Mouse (Mus musculus) limb, embryonic 12.5 days (tissue): ENCODE measurements around the gene Pgls. TPM values are rescaled to one million over a fixed set of nuclear protein-coding genes. Genes with fewer than 3 reads are reported as not detected.

ENCODE experiments used
- ATAC-seq: fragments of 200-750 bp; cut with Nextera tagmentation; 2 replicates; pipeline ENCODE4 v1.8.0; 2017; ENCODE audit warnings: low read depth, moderate TSS enrichment; ENCODE audit not compliant: insufficient number of reproducible peaks, insufficient read depth, low FRiP score, low TSS enrichment
- H3K27ac ChIP-seq: fragments of 300-500 bp; sonication (generic); 2 replicates; pipeline ENCODE4 v1.5.1; 2016; ENCODE audit warnings: mild to moderate bottlenecking, moderate library complexity
- H3K27me3 ChIP-seq: fragments of 300-500 bp; sonication (generic); 2 replicates; pipeline ENCODE4 v1.6.1; 2016; ENCODE audit warnings: mild to moderate bottlenecking, moderate library complexity
- H3K36me3 ChIP-seq: fragments of 300-500 bp; sonication (generic); 2 replicates; pipeline ENCODE4 v1.6.1; 2016; ENCODE audit warnings: mild to moderate bottlenecking, moderate library complexity
- H3K4me1 ChIP-seq: fragments of 300-500 bp; sonication (generic); replicated peaks from 2 replicates; pipeline ENCODE4 v1.6.1; 2016
- H3K4me2 ChIP-seq: fragments of 300-500 bp; sonication (generic); 2 replicates; pipeline ENCODE4 v1.6.1; 2016; ENCODE audit warnings: mild to moderate bottlenecking, moderate library complexity
- H3K4me3 ChIP-seq: fragments of 300-500 bp; sonication (generic); replicated peaks from 2 replicates; pipeline ENCODE4 v1.5.1; 2016; ENCODE audit warnings: mild to moderate bottlenecking
- H3K9ac ChIP-seq: fragments of 300-500 bp; sonication (generic); replicated peaks from 2 replicates; pipeline ENCODE4 v1.6.1; 2016; ENCODE audit warnings: mild to moderate bottlenecking, moderate library complexity
- H3K9me3 ChIP-seq: fragments of 300-500 bp; sonication (generic); 2 replicates; pipeline ENCODE4 v1.6.1; 2016; ENCODE audit warnings: mild to moderate bottlenecking, moderate library complexity
- WGBS: fragments of 180-500 bp; shearing (Covaris S2); methylation state at CpG from one replicate; pipeline ENCODE4 v1.1.7; 2016; 5-methylcytosine and 5-hydroxymethylcytosine counted together
- polyA plus RNA-seq: library from polyadenylated mRNA; unstranded; fragments of >200 nt; fragmentation: Nextera tagmentation; extraction: Ambion mirVana; gene quantifications from 2 replicates; pipeline ENCODE4 v1.2.1, GENCODE M21; 2016

The Pgls gene
- polyA plus RNA-seq, 1 experiment from 2014 or later, result 243 TPM

DNA sequence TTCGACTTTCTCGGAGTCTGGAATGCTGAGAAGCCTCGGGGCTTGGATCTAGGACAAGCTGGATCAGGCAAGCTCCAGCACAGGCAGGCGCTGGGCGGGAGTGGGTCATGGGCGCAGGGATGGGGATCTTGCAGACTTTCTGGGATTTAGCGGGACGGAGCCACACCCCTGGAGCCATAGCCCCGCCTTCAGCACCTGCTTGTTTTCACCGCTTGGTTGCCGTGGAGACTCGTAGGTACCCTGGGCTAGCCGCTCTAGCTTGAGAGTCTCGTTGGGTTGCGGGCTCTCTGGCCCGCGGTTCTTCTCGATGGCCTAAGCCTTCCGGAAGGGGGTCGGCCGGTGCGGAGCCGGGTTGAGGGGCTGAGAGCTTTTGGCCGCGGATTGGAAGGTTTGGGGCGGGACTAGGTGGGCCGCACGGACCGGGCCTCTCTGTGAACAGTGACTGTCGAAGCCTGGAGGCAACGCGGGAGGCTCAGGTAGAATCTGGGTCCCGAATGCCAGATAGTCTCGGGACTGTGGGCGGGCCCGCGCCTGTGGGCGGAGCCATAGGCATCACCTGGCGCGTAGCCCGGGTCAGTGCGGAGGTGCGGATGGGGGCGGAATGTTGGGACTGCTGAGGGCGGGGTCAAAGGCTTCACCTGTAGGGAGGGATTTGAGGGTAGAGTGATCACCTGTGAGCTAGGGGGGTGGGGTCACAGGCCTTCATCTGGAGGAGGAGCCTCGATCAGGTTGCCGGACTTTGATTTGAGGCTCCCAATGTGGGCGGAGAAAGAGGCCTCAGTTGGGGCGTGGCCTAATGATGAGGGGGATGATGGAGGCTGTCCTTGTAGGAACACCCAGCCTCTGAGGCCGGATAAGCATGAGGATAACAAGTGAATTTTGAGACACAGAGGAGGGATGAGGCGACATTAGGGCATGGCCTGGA lies 22.3 kb upstream of the Pgls start:
- no peaks in the 10 kb centered on the region for H3K36me3 ChIP-seq
- ATAC-seq, result peak; percentile 69
- H3K4me1 ChIP-seq, result peaks cover 29% of the 10 kb centered on the region
- under 1% methylated on average over 51 of the region's 51 CpGs for WGBS
- peaks cover 42% of the 10 kb centered on the region for H3K27me3 ChIP-seq
- H3K4me2 ChIP-seq, result peak overlapping the region; percentile 87
- peak overlapping the region; percentile 64 for H3K4me3 ChIP-seq
- H3K27ac ChIP-seq, result peak overlapping the region; percentile 87
- H3K9ac ChIP-seq, result peak overlapping the region; percentile 50; the same call in 1 of the 2 replicates
- H3K9me3 ChIP-seq, result no peaks in the 10 kb centered on the region

DNA sequence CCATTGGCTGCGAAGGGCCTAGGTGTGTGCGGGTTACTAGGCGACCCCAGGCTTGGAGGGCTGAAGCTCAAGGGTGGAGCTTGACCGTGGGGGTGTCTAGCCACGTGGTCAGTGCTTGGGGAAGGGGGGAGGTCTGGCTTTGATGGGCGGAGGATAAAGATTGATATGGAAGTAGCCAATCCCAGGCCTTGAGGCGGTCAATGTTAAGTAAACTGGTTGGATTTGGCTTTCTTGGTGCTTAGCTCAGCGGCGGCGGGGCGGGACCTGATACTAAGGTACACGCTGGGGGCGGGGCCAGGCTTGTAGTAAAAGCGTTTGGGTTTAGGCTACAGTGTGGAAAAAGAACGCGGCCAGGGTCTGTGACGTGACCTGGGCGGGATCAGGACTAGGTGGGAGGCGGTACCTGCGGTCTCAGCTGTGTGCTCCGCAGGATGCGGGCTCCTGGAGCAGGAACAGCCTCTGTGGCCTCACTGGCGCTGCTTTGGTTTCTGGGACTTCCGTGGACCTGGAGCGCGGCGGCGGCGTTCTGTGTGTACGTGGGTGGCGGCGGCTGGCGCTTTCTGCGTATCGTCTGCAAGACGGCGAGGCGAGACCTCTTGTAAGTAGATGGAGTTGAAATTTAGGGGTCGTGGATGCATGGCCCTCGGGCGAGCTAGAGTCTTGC lies 21.6 kb upstream of the Pgls start:
- Histone ChIP-seq H3K4me2 (peak overlapping the region; percentile 87), H3K27ac (peak overlapping the region; percentile 87), H3K36me3 (no peaks in the 10 kb centered on the region), H3K9me3 (no peaks in the 10 kb centered on the region), H3K4me3 (peak overlapping the region; percentile 64), H3K4me1 (peaks cover 29% of the 10 kb centered on the region), H3K27me3 (peaks cover 36% of the 10 kb centered on the region), H3K9ac (peak overlapping the region; percentile 73)
- peak; percentile 89 for ATAC-seq
- 1% methylated on average over 41 of the region's 41 CpGs for WGBS

DNA sequence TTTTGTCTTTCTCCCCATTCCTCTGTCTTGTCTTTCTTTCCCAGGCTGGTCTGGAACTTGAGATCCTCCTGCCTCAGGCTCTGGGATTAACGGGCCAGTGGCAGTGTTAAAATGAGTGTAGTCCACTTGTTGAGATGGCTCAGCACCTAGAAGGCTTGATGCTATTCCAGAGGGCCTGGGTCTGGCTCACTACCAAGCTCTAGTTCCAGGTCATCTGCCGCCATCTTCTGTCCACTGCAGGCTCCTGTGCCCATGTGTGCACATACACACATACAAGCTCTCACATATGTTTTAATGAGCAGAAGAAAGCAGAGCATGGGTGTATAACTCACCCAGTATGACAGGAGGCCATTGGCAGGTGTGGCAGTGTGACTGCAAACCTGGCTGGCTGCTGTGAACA lies 19.9 kb upstream of the Pgls start:
- no peaks in the 10 kb centered on the region for H3K36me3 ChIP-seq
- ATAC-seq, result no peak
- no peak overlapping the region for H3K9ac ChIP-seq
- H3K4me2 ChIP-seq, result 0 out of 2 replicates have a peak overlapping the region, but pooled peaks have one; percentile 87
- peaks cover 23% of the 10 kb centered on the region for H3K27me3 ChIP-seq
- 85% methylated on average over 2 of the region's 2 CpGs for WGBS
- peaks cover 29% of the 10 kb centered on the region for H3K4me1 ChIP-seq
- no peak overlapping the region for H3K27ac ChIP-seq
- no peaks in the 10 kb centered on the region for H3K9me3 ChIP-seq
- no peak overlapping the region for H3K4me3 ChIP-seq

DNA sequence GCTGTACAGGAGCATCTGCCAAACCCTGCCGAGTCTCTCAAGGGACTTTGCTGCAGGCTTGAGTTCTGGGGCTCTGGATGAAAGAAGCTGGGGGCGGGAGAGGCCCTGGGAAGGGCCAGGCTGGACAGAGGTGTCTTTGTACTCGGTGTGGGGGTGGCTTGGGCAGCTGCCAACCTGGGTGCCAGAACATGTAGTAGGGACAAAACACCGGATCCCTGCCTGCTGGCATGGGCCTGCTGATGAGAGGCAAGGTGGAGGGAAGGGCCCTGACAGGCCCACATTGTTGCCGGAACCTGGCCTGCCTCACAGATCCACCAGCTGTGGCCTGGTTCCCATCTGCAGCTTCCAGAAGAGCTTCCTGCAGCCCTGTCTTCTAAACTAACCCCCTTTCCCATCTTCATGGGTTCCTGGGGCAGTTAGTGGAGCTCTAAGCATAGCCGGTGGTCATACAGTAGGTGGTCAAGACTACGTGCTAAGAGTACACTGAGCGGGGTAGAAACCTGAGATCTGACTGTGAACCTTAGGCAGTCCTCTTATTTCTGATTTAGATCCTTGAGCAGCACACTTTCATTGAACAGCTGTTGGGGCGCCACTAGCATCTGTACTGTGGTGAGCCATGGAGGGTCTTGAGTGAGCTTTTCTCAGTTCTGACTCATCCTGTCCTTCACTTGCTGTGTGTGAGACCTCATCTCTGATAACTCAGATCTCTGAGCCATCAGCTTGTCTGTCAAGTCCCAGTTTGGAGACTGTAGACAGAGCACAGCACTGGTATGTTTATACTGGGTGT lies 18.9 kb upstream of the Pgls start:
- 78% methylated on average over 9 of the region's 9 CpGs for WGBS
- H3K9me3 ChIP-seq, result no peaks in the 10 kb centered on the region
- peak overlapping the region; percentile 66 for H3K27ac ChIP-seq
- 0 out of 2 replicates have a peak overlapping the region, but pooled peaks have one; percentile 10 for H3K4me2 ChIP-seq
- H3K9ac ChIP-seq, result peak overlapping the region; percentile 28; the same call in 1 of the 2 replicates
- peaks cover 13% of the 10 kb centered on the region for H3K27me3 ChIP-seq
- H3K36me3 ChIP-seq, result no peaks in the 10 kb centered on the region
- peaks cover 29% of the 10 kb centered on the region for H3K4me1 ChIP-seq
- no peak overlapping the region for H3K4me3 ChIP-seq
- ATAC-seq, result no peak

DNA sequence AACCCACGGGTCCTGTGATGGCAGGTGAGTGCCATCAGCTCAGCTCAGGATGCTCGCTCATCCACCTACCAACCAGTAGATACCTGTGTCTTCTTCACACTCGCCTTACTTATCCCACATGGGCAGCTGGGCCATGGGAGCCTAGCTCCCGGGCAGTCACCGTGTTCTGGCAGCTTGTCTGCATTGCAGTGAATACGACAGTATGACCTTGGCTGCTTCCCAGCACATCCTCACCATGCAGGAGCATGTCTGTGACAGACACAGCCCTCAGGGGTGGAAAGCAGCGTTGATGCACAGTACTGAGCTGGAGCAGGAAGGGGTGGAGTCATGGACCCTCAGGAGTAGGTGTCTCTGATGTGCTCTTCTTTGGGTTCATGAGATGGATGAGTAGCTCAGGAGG lies 17.6 kb upstream of the Pgls start:
- H3K4me3 ChIP-seq, result no peak overlapping the region
- no peak overlapping the region for H3K27ac ChIP-seq
- H3K4me1 ChIP-seq, result peaks cover 19% of the 10 kb centered on the region
- no peaks in the 10 kb centered on the region for H3K9me3 ChIP-seq
- H3K27me3 ChIP-seq, result no peaks in the 10 kb centered on the region
- no peak overlapping the region for H3K9ac ChIP-seq
- ATAC-seq, result no peak
- WGBS, result 74% methylated on average over 7 of the region's 7 CpGs
- H3K4me2 ChIP-seq, result no peak overlapping the region
- H3K36me3 ChIP-seq, result no peaks in the 10 kb centered on the region

DNA sequence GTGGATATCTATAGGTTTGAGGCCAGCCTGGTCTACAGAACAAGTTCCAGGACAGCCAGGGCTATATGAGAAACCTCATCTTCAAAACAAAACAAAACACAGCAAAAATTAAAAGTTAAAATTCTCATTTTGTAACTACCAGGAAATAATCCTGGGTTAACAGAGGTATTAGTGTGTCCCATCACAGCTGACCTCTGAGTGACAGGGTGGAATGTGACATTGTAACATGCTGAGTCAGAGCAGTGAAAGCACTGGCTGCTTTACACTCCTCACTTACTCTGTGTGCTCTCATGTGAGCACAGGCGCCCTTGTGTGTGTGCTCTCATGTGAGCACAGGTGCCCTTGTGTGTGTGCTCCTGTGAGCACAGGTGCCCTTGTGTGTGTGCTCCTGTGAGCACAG lies 17.0 kb upstream of the Pgls start:
- Histone ChIP-seq H3K27me3 (no peaks in the 10 kb centered on the region; the same call in 1 of the 2 replicates), H3K9ac (no peak overlapping the region), H3K36me3 (no peaks in the 10 kb centered on the region; the same call in 1 of the 2 replicates), H3K4me3 (no peak overlapping the region), H3K4me2 (no peak overlapping the region), H3K27ac (no peak overlapping the region), H3K9me3 (no peaks in the 10 kb centered on the region), H3K4me1 (peaks cover 19% of the 10 kb centered on the region)
- no peak for ATAC-seq
- WGBS, result 60% methylated on average over 1 of the region's 1 CpGs

DNA sequence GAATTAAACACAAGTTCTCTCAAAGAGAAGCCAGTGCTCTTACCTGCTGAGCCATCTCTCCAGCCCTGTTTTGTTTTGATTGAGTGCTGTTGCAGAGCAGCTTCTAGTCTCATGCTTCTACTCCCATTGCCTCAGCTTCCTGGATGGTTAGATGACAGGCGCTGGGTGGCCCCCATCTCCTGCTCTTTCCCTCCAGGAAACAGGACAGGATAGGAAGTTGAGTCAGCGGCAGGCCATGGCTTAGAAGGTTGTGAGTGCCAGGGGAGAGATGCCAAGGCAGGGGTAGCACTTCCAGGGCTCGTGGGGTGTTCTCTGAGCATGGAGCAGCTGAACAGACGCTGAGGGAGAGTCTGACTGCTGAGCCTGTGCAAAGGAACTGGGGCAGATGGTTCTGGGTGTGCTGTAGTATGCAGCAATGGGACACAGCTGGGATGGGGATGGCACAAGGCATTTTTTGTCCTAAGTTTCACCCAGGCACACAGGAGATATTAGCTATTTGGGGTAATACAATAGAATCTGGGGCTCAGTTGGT lies 14.1 kb upstream of the Pgls start:
- Histone ChIP-seq H3K4me2 (no peak overlapping the region), H3K27me3 (no peaks in the 10 kb centered on the region; the same call in 1 of the 2 replicates), H3K27ac (no peak overlapping the region), H3K9me3 (no peaks in the 10 kb centered on the region), H3K9ac (0 out of 2 replicates have a peak overlapping the region, but pooled peaks have one; percentile 8), H3K4me3 (no peak overlapping the region), H3K36me3 (peaks cover 21% of the 10 kb centered on the region), H3K4me1 (peaks cover 5% of the 10 kb centered on the region)
- 73% methylated on average over 4 of the region's 4 CpGs for WGBS
- ATAC-seq, result no peak

DNA sequence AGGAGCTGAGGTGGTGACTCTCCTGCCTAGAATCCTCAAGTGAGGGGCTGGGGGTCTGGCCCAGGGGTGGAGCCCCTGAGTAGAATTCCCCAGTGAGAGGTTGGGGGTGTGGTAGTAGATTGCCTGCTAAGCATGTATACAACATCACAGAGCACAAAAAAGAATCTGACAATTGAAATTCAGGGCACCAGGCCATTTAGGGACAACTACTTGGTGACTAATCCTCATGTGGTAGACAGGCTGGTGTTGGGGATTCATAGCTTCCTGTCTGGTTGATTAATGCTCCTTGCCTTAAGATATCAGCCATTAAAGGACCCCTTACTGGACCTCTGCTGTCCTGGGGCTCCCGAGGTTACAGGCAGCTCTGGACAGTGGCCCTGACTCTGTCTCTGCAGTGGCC lies 13.0 kb upstream of the Pgls start:
- H3K4me3 ChIP-seq, result no peak overlapping the region
- ATAC-seq, result no peak
- no peaks in the 10 kb centered on the region for H3K4me1 ChIP-seq
- no peaks in the 10 kb centered on the region; the same call in 1 of the 2 replicates for H3K27me3 ChIP-seq
- H3K27ac ChIP-seq, result no peak overlapping the region
- H3K4me2 ChIP-seq, result no peak overlapping the region
- peaks cover 26% of the 10 kb centered on the region for H3K36me3 ChIP-seq
- 80% methylated on average over 1 of the region's 1 CpGs for WGBS
- H3K9me3 ChIP-seq, result no peaks in the 10 kb centered on the region
- no peak overlapping the region for H3K9ac ChIP-seq

DNA sequence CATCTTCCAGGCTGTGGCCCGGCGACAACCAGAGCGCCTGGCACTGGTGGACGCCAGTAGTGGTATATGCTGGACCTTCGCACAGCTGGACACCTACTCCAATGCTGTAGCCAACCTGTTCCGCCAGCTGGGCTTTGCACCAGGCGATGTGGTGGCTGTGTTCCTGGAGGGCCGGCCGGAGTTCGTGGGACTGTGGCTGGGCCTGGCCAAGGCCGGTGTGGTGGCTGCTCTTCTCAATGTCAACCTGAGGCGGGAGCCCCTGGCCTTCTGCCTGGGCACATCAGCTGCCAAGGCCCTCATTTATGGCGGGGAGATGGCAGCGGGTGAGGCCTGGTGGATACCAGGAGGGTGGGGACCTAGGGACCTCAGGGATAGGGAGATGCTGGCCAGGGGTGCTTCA lies 12.5 kb upstream of the Pgls start:
- no peak for ATAC-seq
- Histone ChIP-seq H3K9me3 (no peaks in the 10 kb centered on the region), H3K4me1 (no peaks in the 10 kb centered on the region), H3K4me2 (no peak overlapping the region), H3K4me3 (no peak overlapping the region), H3K27me3 (no peaks in the 10 kb centered on the region; the same call in 1 of the 2 replicates), H3K27ac (no peak overlapping the region), H3K9ac (no peak overlapping the region), H3K36me3 (peaks cover 30% of the 10 kb centered on the region)
- WGBS, result 86% methylated on average over 14 of the region's 14 CpGs

DNA sequence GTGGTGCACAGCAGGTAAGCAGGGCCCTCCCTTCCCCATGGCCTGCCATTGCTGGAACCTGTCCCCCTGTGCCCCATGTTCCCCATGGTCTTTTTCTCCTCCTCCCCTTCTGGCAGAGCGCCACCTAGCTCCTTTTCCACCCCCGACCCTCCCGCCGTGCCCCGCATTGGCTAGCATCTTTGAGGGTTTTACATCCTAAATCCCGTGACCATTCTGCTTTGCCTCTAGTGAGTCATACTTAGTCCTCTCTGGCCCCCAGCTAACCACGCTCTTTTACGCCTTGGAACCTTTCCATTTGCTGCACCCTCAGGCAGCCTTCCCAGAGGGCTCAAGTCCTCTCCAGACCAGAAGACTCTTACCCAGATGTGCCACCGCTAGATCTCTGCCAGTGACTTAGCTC lies 11.8 kb upstream of the Pgls start:
- 46% methylated on average over 9 of the region's 9 CpGs for WGBS
- H3K27ac ChIP-seq, result no peak overlapping the region
- peaks cover 38% of the 10 kb centered on the region for H3K36me3 ChIP-seq
- no peak overlapping the region for H3K9ac ChIP-seq
- no peaks in the 10 kb centered on the region for H3K4me1 ChIP-seq
- H3K27me3 ChIP-seq, result no peaks in the 10 kb centered on the region; the same call in 1 of the 2 replicates
- no peak overlapping the region for H3K4me2 ChIP-seq
- H3K9me3 ChIP-seq, result no peaks in the 10 kb centered on the region
- ATAC-seq, result no peak
- H3K4me3 ChIP-seq, result no peak overlapping the region
